Mouse (Mus musculus) liver, postnatal 0 days (tissue): ENCODE measurements around the gene C1ra.

Experiments
- CTCF ChIP-seq: sonication (generic); IDR thresholded peaks from 2 replicates; pipeline ENCODE4 v1.5.1; 2016; ENCODE audit warnings: antibody characterized with exemption, low read depth
- EP300 ChIP-seq: IDR thresholded peaks from 2 replicates; pipeline ENCODE4 v1.6.1; 2016; ENCODE audit warnings: antibody characterized with exemption, low read depth, mild to moderate bottlenecking

DNA sequence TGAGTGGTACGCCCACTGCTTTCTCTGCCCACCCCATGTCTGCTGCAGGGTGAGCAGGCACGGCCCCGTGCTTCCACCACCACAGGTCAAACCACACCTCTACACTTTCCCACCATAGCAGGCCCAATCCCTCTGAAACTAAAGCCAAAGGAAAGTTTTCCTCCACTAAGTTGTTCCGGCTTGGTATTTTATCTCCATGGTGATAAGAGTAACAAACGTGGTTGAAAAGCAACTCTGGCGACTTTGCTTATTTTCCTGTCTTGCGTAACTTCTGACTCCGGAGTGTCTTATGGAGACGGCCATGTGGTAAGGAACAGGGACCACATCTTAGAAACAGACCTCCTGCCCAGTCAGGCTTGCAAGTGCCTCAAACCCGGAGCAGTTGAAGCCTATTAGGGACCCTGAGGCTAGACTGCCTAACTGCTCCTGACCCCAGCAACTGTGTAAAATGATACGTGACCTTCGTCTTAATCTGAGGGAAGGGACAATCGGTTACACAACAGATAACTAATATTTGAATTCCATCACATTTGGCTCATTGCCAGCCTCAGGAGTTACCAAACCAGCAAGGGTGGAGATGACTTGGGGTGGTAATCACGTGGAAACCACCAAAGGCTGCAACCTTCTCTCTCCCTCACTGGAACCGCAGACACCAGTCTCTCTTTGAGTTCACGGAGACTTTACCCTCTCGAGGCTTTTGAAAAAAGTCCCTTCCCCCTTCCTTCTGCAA, 34.1 kb upstream of the C1ra start:
- TF ChIP-seq EP300: peak; percentile 67; the same call in 1 of the 2 replicates
- no peak for TF ChIP-seq CTCF
